Mouse (Mus musculus) brain, adult 10 weeks (tissue): ENCODE data around the gene Glod5. TPM values are rescaled to one million over a fixed set of nuclear protein-coding genes. Genes with fewer than 3 reads are reported as not detected.

ENCODE experiments used
- polyA plus RNA-seq: library from polyadenylated mRNA; stranded (reverse); fragments of 350-450 nt; fragmentation: Illumina TruSeq; extraction: RNeasy Lipid Tissue Mini Kit (QIAGEN cat#74804); gene quantifications from one replicate; pipeline ENCODE4 v1.2.3, GENCODE M21; 2015; ENCODE audit warnings: low read depth, low replicate concordance

Glod5 gene
- polyA plus RNA-seq = not detected

GRCm38 (mm10) chrX:8018286-8018685 is at the start of gene Glod5:
Gene Glod5 (minus strand): TSS chrX:8018492.

GRCm38 (mm10) chrX:7977892-7978291 is 40.4 kb downstream of the Glod5 start, which contains the start of gene Gata1:
Gene Gata1 (minus strand): TSS chrX:7978071.

Other genes starting within 250 kb of the Glod5 start
- 88.6 TPM for gene Gripap1, start 228.7 kb downstream of the Glod5 start, polyA plus RNA-seq
- gene Kcnd1, start 196.2 kb downstream of the Glod5 start, polyA plus RNA-seq = 6.4 TPM
- 71.5 TPM for gene Otud5, start 177.1 kb downstream of the Glod5 start, polyA plus RNA-seq
- 47.5 TPM for gene Pim2, start 140.2 kb downstream of the Glod5 start, polyA plus RNA-seq
- 30.6 TPM for gene Slc35a2, start 134.5 kb downstream of the Glod5 start, polyA plus RNA-seq
- 133 TPM for gene Pqbp1, start 119.2 kb downstream of the Glod5 start, polyA plus RNA-seq
- 29.9 TPM for gene Timm17b, start 119.1 kb downstream of the Glod5 start, polyA plus RNA-seq
- gene Gm10491, start 110.7 kb downstream of the Glod5 start, polyA plus RNA-seq = not detected
- not detected for gene Gm10490, start 109.0 kb downstream of the Glod5 start, polyA plus RNA-seq
- gene Pcsk1n, start 98.7 kb downstream of the Glod5 start, polyA plus RNA-seq = 229 TPM
- not detected for gene Eras, start 89.9 kb downstream of the Glod5 start, polyA plus RNA-seq
- 32.5 TPM for gene Hdac6, start 70.6 kb downstream of the Glod5 start, polyA plus RNA-seq
- not detected for gene Gata1, start 40.4 kb downstream of the Glod5 start, polyA plus RNA-seq
- 23.0 TPM for gene Suv39h1, start 56.3 kb upstream of the Glod5 start, polyA plus RNA-seq
- gene Was, start 72.0 kb upstream of the Glod5 start, polyA plus RNA-seq = 1.0 TPM
- gene Wdr13, start 114.4 kb upstream of the Glod5 start, polyA plus RNA-seq = 139 TPM
- gene Rbm3, start 127.4 kb upstream of the Glod5 start, polyA plus RNA-seq = 269 TPM
- 10.9 TPM for gene Tbc1d25, start 157.7 kb upstream of the Glod5 start, polyA plus RNA-seq
- 32.3 TPM for gene Ebp, start 175.0 kb upstream of the Glod5 start, polyA plus RNA-seq
- gene Porcn, start 188.0 kb upstream of the Glod5 start, polyA plus RNA-seq = 59.8 TPM
- 33.8 TPM for gene Ftsj1, start 233.9 kb upstream of the Glod5 start, polyA plus RNA-seq